Mouse (Mus musculus) hindbrain, postnatal 0 days (tissue): ENCODE measurements around the gene Gsg1l. TPM values are rescaled to one million over a fixed set of nuclear protein-coding genes. Genes with fewer than 3 reads are reported as not detected.

Source experiments
- ATAC-seq: fragments of 200-750 bp; cut with Nextera tagmentation; 2 replicates; pipeline ENCODE4 v1.8.0; 2017; ENCODE audit warnings: mild to moderate bottlenecking, moderate TSS enrichment, moderate library complexity
- DNase-seq: peaks from one replicate; pipeline ENCODE4 v3.0.0-alpha.2; 2015; ENCODE audit warnings: low spot score
- H3K27ac ChIP-seq: fragments of 300-500 bp; sonication (generic); 2 replicates; pipeline ENCODE4 v1.5.1; 2014; ENCODE audit warnings: mild to moderate bottlenecking
- H3K27me3 ChIP-seq: fragments of 300-500 bp; sonication (generic); 2 replicates; pipeline ENCODE4 v1.6.1; 2014; ENCODE audit warnings: low read length, mixed read lengths; ENCODE audit not compliant: insufficient read depth
- H3K36me3 ChIP-seq: fragments of 300-500 bp; sonication (generic); 2 replicates; pipeline ENCODE4 v1.6.1; 2014; ENCODE audit warnings: low read length, mixed read lengths; ENCODE audit not compliant: insufficient read depth
- H3K4me1 ChIP-seq: fragments of 300-500 bp; sonication (generic); 2 replicates; pipeline ENCODE4 v1.6.1; 2014; ENCODE audit warnings: antibody characterized with exemption, low read length, mixed read lengths; ENCODE audit not compliant: insufficient read depth
- H3K4me2 ChIP-seq: fragments of 300-500 bp; sonication (generic); 2 replicates; pipeline ENCODE4 v1.6.1; 2014; ENCODE audit warnings: low read depth, mild to moderate bottlenecking, low read length, moderate library complexity, mixed read lengths
- H3K4me3 ChIP-seq: fragments of 300-500 bp; sonication (generic); 2 replicates; pipeline ENCODE4 v1.5.1; 2014; ENCODE audit warnings: low read length
- H3K9ac ChIP-seq: fragments of 300-500 bp; sonication (generic); replicated peaks from 2 replicates; pipeline ENCODE4 v1.6.1; 2014; ENCODE audit warnings: mild to moderate bottlenecking, low read length, moderate library complexity, mixed read lengths
- H3K9me3 ChIP-seq: fragments of 300-500 bp; sonication (generic); 2 replicates; pipeline ENCODE4 v1.6.1; 2016; ENCODE audit warnings: low read length, mixed read lengths
- CTCF ChIP-seq: IDR thresholded peaks from 2 replicates; pipeline ENCODE4 v1.5.1; 2016; ENCODE audit warnings: antibody characterized with exemption, control low read depth, low read depth
- WGBS: fragments of 180-500 bp; shearing (Covaris S2); extraction: QIAGEN DNeasy Blood & Tissue Kit; methylation state at CpG from one replicate; pipeline ENCODE4 v1.1.7; 2014; 5-methylcytosine and 5-hydroxymethylcytosine counted together
- polyA plus RNA-seq: library from polyadenylated mRNA; unstranded; fragments of >200 nt; fragmentation: Nextera tagmentation; extraction: Ambion mirVana; gene quantifications from 2 replicates; pipeline ENCODE4 v1.2.1, GENCODE M21; 2015
- total RNA-seq: library from RNA; depleted of rRNA; stranded (reverse); fragments of >200 nt; gene quantifications from 2 replicates; pipeline ENCODE4 v1.2.3, GENCODE M21; 2014

The Gsg1l gene
- total and polyA plus RNA-seq, 2 experiments from 2014 or later, result 22.0 to 63.4 TPM

GRCm38 (mm10) chr7:125865234-125865633, 217.0 kb downstream of the Gsg1l start:
- TF ChIP-seq CTCF, result no peak
- ATAC-seq (no peak), DNase-seq (no peak)
- no peak overlapping the region for H3K9ac ChIP-seq
- H3K9me3 ChIP-seq, result no peaks in the 10 kb centered on the region
- H3K27me3 ChIP-seq, result no peaks in the 10 kb centered on the region
- H3K4me3 ChIP-seq, result no peak overlapping the region
- no peaks in the 10 kb centered on the region for H3K4me1 ChIP-seq
- no peaks in the 10 kb centered on the region for H3K36me3 ChIP-seq
- H3K4me2 ChIP-seq, result no peak overlapping the region
- 46% methylated on average over 11 of the region's 11 CpGs for WGBS
- H3K27ac ChIP-seq, result no peak overlapping the region

GRCm38 (mm10) chr7:125864026-125864425, 218.2 kb downstream of the Gsg1l start:
- H3K27ac ChIP-seq, result no peak overlapping the region

GRCm38 (mm10) chr7:125860421-125860820, 221.8 kb downstream of the Gsg1l start:
- no peak for ATAC-seq
- H3K27me3 ChIP-seq, result no peaks in the 10 kb centered on the region
- H3K36me3 ChIP-seq, result no peaks in the 10 kb centered on the region
- no peak for DNase-seq
- WGBS, result 89% methylated on average over 9 of the region's 9 CpGs
- no peak for TF ChIP-seq CTCF
- H3K4me2 ChIP-seq, result no peak overlapping the region
- no peak overlapping the region for H3K9ac ChIP-seq
- no peaks in the 10 kb centered on the region for H3K4me1 ChIP-seq
- H3K27ac ChIP-seq, result no peak overlapping the region
- H3K9me3 ChIP-seq, result no peaks in the 10 kb centered on the region
- no peak overlapping the region for H3K4me3 ChIP-seq

More at GRCm38 (mm10) chr7:125864026-125864425, 218.2 kb downstream of the Gsg1l start:
- no peaks in the 10 kb centered on the region for H3K4me1 ChIP-seq
- H3K4me2 ChIP-seq, result no peak overlapping the region
- no peaks in the 10 kb centered on the region for H3K27me3 ChIP-seq
- no peaks in the 10 kb centered on the region for H3K9me3 ChIP-seq
- no peak overlapping the region for H3K9ac ChIP-seq
- 74% methylated on average over 1 of the region's 1 CpGs for WGBS
- no peak for ATAC-seq
- no peak for TF ChIP-seq CTCF
- no peaks in the 10 kb centered on the region for H3K36me3 ChIP-seq
- no peak overlapping the region for H3K4me3 ChIP-seq
- DNase-seq, result no peak

GRCm38 (mm10) chr7:125859564-125859963, 222.6 kb downstream of the Gsg1l start:
- WGBS, result 72% methylated on average over 3 of the region's 3 CpGs
- Histone ChIP-seq H3K9ac (no peak overlapping the region), H3K4me3 (no peak overlapping the region), H3K27ac (no peak overlapping the region), H3K4me2 (no peak overlapping the region), H3K27me3 (no peaks in the 10 kb centered on the region), H3K36me3 (no peaks in the 10 kb centered on the region), H3K9me3 (no peaks in the 10 kb centered on the region), H3K4me1 (no peaks in the 10 kb centered on the region)
- TF ChIP-seq CTCF, result no peak
- ATAC-seq, result no peak
- DNase-seq, result no peak

GRCm38 (mm10) chr7:125847528-125847866, 234.7 kb downstream of the Gsg1l start:
- TF ChIP-seq CTCF, result no peak
- no peak for ATAC-seq
- no peak overlapping the region for H3K4me2 ChIP-seq

GRCm38 (mm10) chr7:125846866-125847527, 235.2 kb downstream of the Gsg1l start:
- Histone ChIP-seq H3K4me2 (no peak overlapping the region), H3K9ac (no peak overlapping the region), H3K27ac (no peak overlapping the region), H3K4me3 (no peak overlapping the region), H3K36me3 (0 out of 2 replicates have a peak, but pooled peaks cover 9% of the 10 kb centered on the region), H3K27me3 (no peaks in the 10 kb centered on the region), H3K9me3 (no peaks in the 10 kb centered on the region), H3K4me1 (peaks cover 16% of the 10 kb centered on the region; the same call in 1 of the 2 replicates)
- ATAC-seq (peak; percentile 70), DNase-seq (peak; percentile 55)
- 0 out of 2 replicates have a peak, but pooled peaks have one; percentile 33 for TF ChIP-seq CTCF
- WGBS, result 54% methylated on average over 8 of the region's 8 CpGs

More at GRCm38 (mm10) chr7:125847528-125847866, 234.7 kb downstream of the Gsg1l start:
- H3K27me3 ChIP-seq, result no peaks in the 10 kb centered on the region
- WGBS, result 72% methylated on average over 2 of the region's 2 CpGs
- H3K4me3 ChIP-seq, result no peak overlapping the region
- no peaks in the 10 kb centered on the region for H3K9me3 ChIP-seq
- H3K4me1 ChIP-seq, result peaks cover 16% of the 10 kb centered on the region; the same call in 1 of the 2 replicates
- 0 out of 2 replicates have a peak, but pooled peaks cover 9% of the 10 kb centered on the region for H3K36me3 ChIP-seq
- no peak overlapping the region for H3K27ac ChIP-seq
- DNase-seq, result no peak
- no peak overlapping the region for H3K9ac ChIP-seq

GRCm38 (mm10) chr7:125845611-125846010, 236.6 kb downstream of the Gsg1l start:
- ATAC-seq (no peak), DNase-seq (no peak)
- Histone ChIP-seq H3K4me2 (no peak overlapping the region), H3K4me3 (no peak overlapping the region), H3K9me3 (no peaks in the 10 kb centered on the region), H3K4me1 (peaks cover 16% of the 10 kb centered on the region; the same call in 1 of the 2 replicates), H3K27me3 (no peaks in the 10 kb centered on the region), H3K9ac (no peak overlapping the region), H3K36me3 (no peaks in the 10 kb centered on the region), H3K27ac (no peak overlapping the region)
- TF ChIP-seq CTCF, result no peak
- WGBS, result 34% methylated on average over 1 of the region's 1 CpGs
